Mouse (Mus musculus) liver, postnatal 0 days (tissue): ENCODE measurements around the gene Mapt.

Experiments used
- CTCF ChIP-seq: sonication (generic); IDR thresholded peaks from 2 replicates; pipeline ENCODE4 v1.5.1; 2016; ENCODE audit warnings: antibody characterized with exemption, low read depth
- EP300 ChIP-seq: IDR thresholded peaks from 2 replicates; pipeline ENCODE4 v1.6.1; 2016; ENCODE audit warnings: antibody characterized with exemption, low read depth, mild to moderate bottlenecking

- no peak for TF ChIP-seq CTCF
- TF ChIP-seq EP300 = no peak
These were observed 96.8 kb downstream of the Mapt start for GRCm38 (mm10) chr11:104327946-104328345.
